Mouse (Mus musculus): Measurements from ENCODE around the gene Mylk2. TPM values are rescaled to one million over a fixed set of nuclear protein-coding genes. Genes with fewer than 3 reads are reported as not detected.

Mylk2 gene
- total and polyA plus RNA-seq, 3 experiments = 0.47 to 2.4 (median 1.3) TPM

GRCm38 (mm10) chr2:152962091-152962793 is 51.1 kb downstream of the Mylk2 start, which contains the start of gene Ttll9 (continued):
- TF ChIP-seq CHD1 (IDR thresholded peaks at IDR 0.05; ENCODE audit: low read depth, low read length) (no peak), UBTF (IDR thresholded peaks at IDR 0.05; ENCODE audit: low read depth, low read length) (no peak), NRF1 (IDR thresholded peaks at IDR 0.05; ENCODE audit: low read depth, low read length) (no peak), CHD2 (IDR thresholded peaks at IDR 0.05; ENCODE audit: low read length) (peak; percentile 97), RAD21 (IDR thresholded peaks at IDR 0.05; ENCODE audit: low read depth, low read length) (no peak)

DNA sequence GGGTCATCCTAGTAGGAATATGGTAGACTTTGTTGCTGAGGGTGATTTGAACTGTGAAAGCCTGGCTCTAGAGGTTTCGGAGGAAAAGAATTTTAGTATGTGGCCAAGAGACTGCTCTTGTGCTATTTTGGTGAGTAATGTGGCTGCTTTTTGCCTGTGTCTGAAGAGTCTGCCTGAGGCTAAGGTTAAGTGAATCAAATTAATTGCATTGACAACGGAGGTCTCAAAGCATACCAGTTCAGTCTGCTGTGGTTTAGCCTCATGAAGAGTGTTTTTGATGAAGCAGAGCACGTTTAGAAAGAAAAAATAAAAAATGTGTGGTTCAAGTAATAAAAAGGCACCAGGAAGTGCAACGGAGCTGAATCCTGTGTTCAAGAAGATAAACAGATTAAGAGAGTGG is 54.4 kb downstream of the Mylk2 start:
- Histone ChIP-seq H3K9me3 (replicated peaks; ENCODE audit: low read length) (peaks cover 3% of the 10 kb centered on the region), H3K27ac (ENCODE audit: insufficient read depth, low read depth) (no peak overlapping the region), H3K4me2 (ENCODE audit: insufficient read depth, low read depth, poor library complexity, severe bottlenecking) (no peak overlapping the region), H3K36me3 (replicated peaks in 1 of 2; ENCODE audit: control insufficient read depth in 1 of 2, insufficient read depth in 1 of 2, low read length in 1 of 2) (no peaks in the 10 kb centered on the region), H3K9ac (ENCODE audit: insufficient read depth, low read depth) (no peak overlapping the region), H3K4me3 (replicated peaks in 1 of 3; ENCODE audit: low read depth in 2 of 3, low read length in 2 of 3, poor library complexity in 1 of 3) (no peak overlapping the region), H3K4me1 (ENCODE audit: control insufficient read depth in 1 of 2, insufficient read depth in 2 of 2) (no peaks in the 10 kb centered on the region), H3K27me3 (replicated peaks) (peaks cover 44% of the 10 kb centered on the region), H3K79me2 (replicated peaks; ENCODE audit: control insufficient read depth, extremely low read depth, insufficient read depth, poor library complexity, severe bottlenecking) (no peaks in the 10 kb centered on the region)
- dilution Hi-C loops (cut with MboI; ENCODE audit: extremely low pct_ligation_motif_present, extremely low pct_unique_long_range_greater_than_20kb, low sequenced_read_pairs) (no loop called here), in situ Hi-C loops (cut with MboI; ENCODE audit: low pct_ligation_motif_present, low pct_unique_long_range_greater_than_20kb, low sequenced_read_pairs) (no loop called here)
- no peak for DNase-seq (ENCODE audit: extremely low read depth)
- TF ChIP-seq MYC (IDR thresholded peaks at IDR 0.05; ENCODE audit: low read depth, low read length) (no peak), EP300 (IDR thresholded peaks at IDR 0.05; ENCODE audit: low read length) (no peak), CHD2 (IDR thresholded peaks at IDR 0.05; ENCODE audit: low read length) (no peak), CHD1 (IDR thresholded peaks at IDR 0.05; ENCODE audit: low read depth, low read length) (no peak), MAFK (IDR thresholded peaks at IDR 0.05; ENCODE audit: insufficient replicate concordance, low read length) (no peak), ZC3H11A (IDR thresholded peaks at IDR 0.05; ENCODE audit: low read depth, low read length) (no peak), TBP (conservative IDR thresholded peaks at IDR 0.05; ENCODE audit: low read depth, low read length) (no peak), POLR2AphosphoS2 (IDR thresholded peaks at IDR 0.05; ENCODE audit: low read depth, low read length) (no peak), POLR2A (IDR thresholded peaks at IDR 0.05; ENCODE audit: low read depth, low read length) (no peak), E2F4 (IDR thresholded peaks at IDR 0.05; ENCODE audit: insufficient replicate concordance, low read depth, low read length) (no peak), ZMIZ1 (IDR thresholded peaks at IDR 0.05; ENCODE audit: low read depth, low read length) (no peak), ZNF384 (IDR thresholded peaks at IDR 0.05; ENCODE audit: low read depth, low read length) (no peak), JUND (conservative IDR thresholded peaks at IDR 0.05; ENCODE audit: low read depth, low read length) (no peak), ZKSCAN1 (IDR thresholded peaks at IDR 0.05; ENCODE audit: borderline replicate concordance, low read depth, low read length) (no peak), IRF4 (IDR thresholded peaks at IDR 0.05; ENCODE audit: low read depth, low read length) (no peak), BHLHE40 (IDR thresholded peaks at IDR 0.05; ENCODE audit: low read depth, low read length) (no peak)

Other genes starting within 250 kb of the Mylk2 start
- gene H13, start 241.9 kb upstream of the Mylk2 start, total RNA-seq (2012; rRNA removed) = 137 and 145 TPM in 2 replicates
- gene H13, start 241.9 kb upstream of the Mylk2 start, total RNA-seq (2014; rRNA removed) = 105 and 116 TPM in 2 replicates
- 161 and 175 TPM in 2 replicates for gene H13, start 241.9 kb upstream of the Mylk2 start, polyA plus RNA-seq (2012; ENCODE audit: insufficient read length, low read depth)
- gene Mcts2, start 224.3 kb upstream of the Mylk2 start, total RNA-seq (2012; rRNA removed) = 3.3 and 5.4 TPM in 2 replicates
- 0.95 and 1.5 TPM in 2 replicates for gene Mcts2, start 224.3 kb upstream of the Mylk2 start, total RNA-seq (2014; rRNA removed)
- 3.2 and 3.8 TPM in 2 replicates for gene Mcts2, start 224.3 kb upstream of the Mylk2 start, polyA plus RNA-seq (2012; ENCODE audit: insufficient read length, low read depth)
- gene Id1, start 175.1 kb upstream of the Mylk2 start, total RNA-seq (2012; rRNA removed) = 0.38 and 0.93 TPM in 2 replicates
- not detected in 2 replicates for gene Id1, start 175.1 kb upstream of the Mylk2 start, total RNA-seq (2014; rRNA removed)
- gene Id1, start 175.1 kb upstream of the Mylk2 start, polyA plus RNA-seq (2012; ENCODE audit: insufficient read length, low read depth) = not detected in 2 replicates
- gene Cox4i2, start 157.2 kb upstream of the Mylk2 start, total RNA-seq (2012; rRNA removed) = not detected in 2 replicates
- not detected in 2 replicates for gene Cox4i2, start 157.2 kb upstream of the Mylk2 start, total RNA-seq (2014; rRNA removed)
- not detected in 2 replicates for gene Cox4i2, start 157.2 kb upstream of the Mylk2 start, polyA plus RNA-seq (2012; ENCODE audit: insufficient read length, low read depth)
- 47.7 and 80.3 TPM in 2 replicates for gene Bcl2l1, start 79.6 kb upstream of the Mylk2 start, total RNA-seq (2012; rRNA removed)
- 13.7 and 21.3 TPM in 2 replicates for gene Bcl2l1, start 79.6 kb upstream of the Mylk2 start, total RNA-seq (2014; rRNA removed)
- gene Bcl2l1, start 79.6 kb upstream of the Mylk2 start, polyA plus RNA-seq (2012; ENCODE audit: insufficient read length, low read depth) = 33.2 and 34.5 TPM in 2 replicates
- 66.1 and 70.9 TPM in 2 replicates for gene Tpx2, start 63.4 kb upstream of the Mylk2 start, total RNA-seq (2012; rRNA removed)
- 98.0 and 105 TPM in 2 replicates for gene Tpx2, start 63.4 kb upstream of the Mylk2 start, total RNA-seq (2014; rRNA removed)
- gene Tpx2, start 63.4 kb upstream of the Mylk2 start, polyA plus RNA-seq (2012; ENCODE audit: insufficient read length, low read depth) = 123 and 127 TPM in 2 replicates
- gene Foxs1, start 21.9 kb downstream of the Mylk2 start, total RNA-seq (2012; rRNA removed) = 6.1 and 7.1 TPM in 2 replicates
- 7.8 and 9.1 TPM in 2 replicates for gene Foxs1, start 21.9 kb downstream of the Mylk2 start, total RNA-seq (2014; rRNA removed)
- 7.6 and 9.5 TPM in 2 replicates for gene Foxs1, start 21.9 kb downstream of the Mylk2 start, polyA plus RNA-seq (2012; ENCODE audit: insufficient read length, low read depth)
- 0.08 TPM in 1 of 2 replicates, not detected in the other for gene Dusp15, start 40.3 kb downstream of the Mylk2 start, total RNA-seq (2012; rRNA removed)
- not detected in 2 replicates for gene Dusp15, start 40.3 kb downstream of the Mylk2 start, total RNA-seq (2014; rRNA removed)
- gene Dusp15, start 40.3 kb downstream of the Mylk2 start, polyA plus RNA-seq (2012; ENCODE audit: insufficient read length, low read depth) = 0.13 and 0.16 TPM in 2 replicates
- 1.4 and 1.7 TPM in 2 replicates for gene Ttll9, start 51.1 kb downstream of the Mylk2 start, total RNA-seq (2012; rRNA removed)
- 1.5 and 1.6 TPM in 2 replicates for gene Ttll9, start 51.1 kb downstream of the Mylk2 start, total RNA-seq (2014; rRNA removed)
- 1.7 and 1.9 TPM in 2 replicates for gene Ttll9, start 51.1 kb downstream of the Mylk2 start, polyA plus RNA-seq (2012; ENCODE audit: insufficient read length, low read depth)
- gene Pdrg1, start 104.1 kb downstream of the Mylk2 start, total RNA-seq (2012; rRNA removed) = 50.9 and 65.1 TPM in 2 replicates
- gene Pdrg1, start 104.1 kb downstream of the Mylk2 start, total RNA-seq (2014; rRNA removed) = 24.5 and 26.1 TPM in 2 replicates
- 54.9 and 56.4 TPM in 2 replicates for gene Pdrg1, start 104.1 kb downstream of the Mylk2 start, polyA plus RNA-seq (2012; ENCODE audit: insufficient read length, low read depth)
- gene Xkr7, start 120.5 kb downstream of the Mylk2 start, total RNA-seq (2012; rRNA removed) = not detected in 2 replicates
- gene Xkr7, start 120.5 kb downstream of the Mylk2 start, total RNA-seq (2014; rRNA removed) = not detected in 2 replicates
- gene Xkr7, start 120.5 kb downstream of the Mylk2 start, polyA plus RNA-seq (2012; ENCODE audit: insufficient read length, low read depth) = not detected in 2 replicates
- gene Ccm2l, start 154.6 kb downstream of the Mylk2 start, total RNA-seq (2012; rRNA removed) = not detected in 2 replicates
- gene Ccm2l, start 154.6 kb downstream of the Mylk2 start, total RNA-seq (2014; rRNA removed) = not detected in 2 replicates
- not detected in 2 replicates for gene Ccm2l, start 154.6 kb downstream of the Mylk2 start, polyA plus RNA-seq (2012; ENCODE audit: insufficient read length, low read depth)
- gene Hck, start 197.1 kb downstream of the Mylk2 start, total RNA-seq (2012; rRNA removed) = 0.08 and 0.17 TPM in 2 replicates
- 0.68 and 0.78 TPM in 2 replicates for gene Hck, start 197.1 kb downstream of the Mylk2 start, total RNA-seq (2014; rRNA removed)
- 0.60 and 0.63 TPM in 2 replicates for gene Hck, start 197.1 kb downstream of the Mylk2 start, polyA plus RNA-seq (2012; ENCODE audit: insufficient read length, low read depth)
- 29.0 and 30.4 TPM in 2 replicates for gene Tm9sf4, start 250.0 kb downstream of the Mylk2 start, total RNA-seq (2012; rRNA removed)
- 13.3 and 13.6 TPM in 2 replicates for gene Tm9sf4, start 250.0 kb downstream of the Mylk2 start, total RNA-seq (2014; rRNA removed)
- gene Tm9sf4, start 250.0 kb downstream of the Mylk2 start, polyA plus RNA-seq (2012; ENCODE audit: insufficient read length, low read depth) = 43.0 and 51.1 TPM in 2 replicates